Mouse (Mus musculus) frontal cortex, postnatal 14 days (tissue): ENCODE results near the gene Tmem129.

Source experiments
- DNase-seq, 2 experiments: peaks; one replicate each; pipeline ENCODE4 v3.0.0; 2022; ENCODE audit warnings: low spot score in 2 of 2

The Tmem129 gene

GRCm38 (mm10) chr5:33657787-33658663, at the start of gene Tmem129, which contains the start of gene Tacc3:
TSS of gene Tmem129 (minus strand) at chr5:33658416.
TSS of gene Tacc3 (plus strand) at chr5:33658128.
- peak; percentile 96 to 98 for DNase-seq

DNA sequence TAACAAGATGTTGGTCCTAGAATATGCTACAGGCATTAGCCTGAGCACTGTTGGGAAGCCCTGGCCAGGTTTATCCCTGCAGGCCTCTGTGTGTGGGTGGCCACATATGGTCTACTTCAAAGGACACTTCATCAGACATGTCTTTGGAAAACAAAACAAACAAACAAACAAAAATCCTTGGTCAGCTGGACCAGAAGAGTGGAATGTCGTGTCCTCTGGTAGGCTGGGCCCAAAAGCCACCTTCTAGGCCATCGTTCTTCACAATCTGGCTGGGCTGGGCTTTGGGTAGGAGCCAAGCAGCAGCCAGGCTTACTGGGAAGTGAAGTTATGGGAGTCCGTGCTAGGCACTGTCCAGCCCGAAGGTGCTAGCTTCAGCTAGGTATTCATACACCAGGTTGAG, 48.9 kb upstream of the Tmem129 start:
- no peak for DNase-seq

- no peak for DNase-seq
Measured at GRCm38 (mm10) chr5:33706350-33706629, 48.1 kb upstream of the Tmem129 start.

- DNase-seq = no peak
Measured at GRCm38 (mm10) chr5:33705612-33706349, 47.6 kb upstream of the Tmem129 start.

DNA sequence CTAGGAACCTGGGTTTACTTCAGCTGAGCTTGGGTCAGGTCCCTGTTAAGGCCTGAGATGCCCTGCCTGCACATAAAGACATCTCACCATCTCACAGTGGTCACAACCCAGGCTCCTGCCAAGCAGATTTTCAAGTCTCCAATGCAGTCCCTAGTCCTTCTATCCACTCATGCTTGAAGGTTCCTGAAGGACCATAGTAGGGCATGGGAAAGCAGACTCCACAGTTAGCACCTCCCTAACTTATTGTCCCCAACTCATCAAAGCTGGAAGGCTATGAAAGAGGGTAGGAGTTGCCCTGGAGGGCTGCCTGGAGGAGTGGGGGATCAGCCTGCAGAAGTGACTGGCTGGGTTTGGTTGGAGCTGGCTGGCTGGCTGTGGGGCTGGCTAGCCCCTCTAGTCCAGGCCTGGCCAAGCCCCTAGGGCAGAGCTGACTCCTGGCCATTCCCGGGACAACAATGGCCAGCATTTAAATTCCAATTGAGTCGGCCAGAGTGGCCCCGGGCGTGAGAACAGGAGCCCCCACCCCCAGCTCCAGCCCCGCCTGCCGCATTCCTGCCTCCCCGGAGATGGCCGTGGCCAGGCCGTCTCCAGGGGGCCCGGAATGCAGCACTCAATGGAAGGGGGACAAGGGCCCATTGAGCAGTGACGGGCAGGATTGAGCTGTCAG, 46.9 kb upstream of the Tmem129 start:
- DNase-seq = peak in 1 of 2 experiments; percentile 67

DNA sequence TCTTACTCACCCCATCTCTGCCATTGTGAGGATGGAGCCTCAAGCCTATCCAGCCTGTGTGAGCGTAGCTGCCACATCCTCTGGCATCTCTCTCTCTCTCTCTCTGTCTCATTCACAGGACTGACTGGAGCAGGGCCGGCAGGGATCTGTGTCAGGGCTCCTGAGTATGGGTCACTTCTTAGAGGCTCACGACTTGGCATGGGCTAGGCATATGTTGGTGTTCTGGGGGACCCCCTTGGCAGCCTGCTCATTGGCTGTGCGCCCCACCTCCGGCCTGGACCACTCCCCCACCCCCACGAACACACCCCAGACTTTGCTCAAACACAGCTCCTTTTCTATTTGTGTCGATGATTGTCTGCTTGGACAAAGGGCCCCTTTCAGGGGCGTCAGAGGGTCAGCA, 45.8 kb upstream of the Tmem129 start:
- DNase-seq = no peak

GRCm38 (mm10) chr5:33701832-33702231, 43.6 kb upstream of the Tmem129 start:
- DNase-seq = no peak

- no peak for DNase-seq
Measured at GRCm38 (mm10) chr5:33700010-33700409, 41.8 kb upstream of the Tmem129 start.

DNA sequence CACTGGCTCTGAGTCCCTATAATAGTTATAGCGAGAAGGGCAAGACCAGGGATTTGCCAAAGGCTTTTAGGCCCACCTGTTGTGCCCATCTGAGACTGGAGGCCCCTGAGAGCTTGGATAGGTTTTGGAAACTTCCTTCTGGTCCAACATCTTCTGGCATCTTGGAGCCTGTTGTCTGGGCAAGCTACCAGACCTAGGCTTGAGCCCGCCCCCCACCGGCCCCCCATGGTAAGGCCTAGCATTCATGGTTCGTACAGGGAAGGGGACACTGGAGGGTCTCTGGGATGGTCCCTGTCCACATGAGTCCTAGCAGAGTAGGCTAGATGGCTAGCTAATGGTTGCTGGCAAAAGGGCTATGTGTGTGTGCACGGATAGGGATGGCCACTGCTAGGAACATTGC, 40.5 kb upstream of the Tmem129 start:
- DNase-seq = no peak

- DNase-seq = peak in 1 of 2 experiments; percentile 53
Measured at GRCm38 (mm10) chr5:33697947-33698512, 39.8 kb upstream of the Tmem129 start.

DNA sequence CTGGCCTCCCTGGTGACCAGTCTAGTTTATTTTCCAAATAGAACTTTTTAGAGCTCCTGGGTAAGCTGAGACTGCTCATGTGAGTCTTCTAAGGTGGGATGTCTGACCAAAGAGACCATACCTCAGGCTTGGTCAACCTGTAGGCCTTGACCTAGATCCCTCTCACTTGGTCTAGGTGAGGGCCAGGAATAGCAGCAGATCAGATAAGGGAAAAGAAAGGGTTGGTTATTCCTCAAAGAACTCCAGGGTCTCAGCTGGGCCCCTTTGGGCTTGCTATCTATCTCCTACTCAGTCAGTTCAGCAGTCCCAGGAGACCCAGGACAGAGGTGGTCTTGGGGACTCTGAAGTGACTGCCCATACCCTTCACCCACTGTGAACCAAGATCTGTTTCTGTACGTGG, 39.3 kb upstream of the Tmem129 start:
- no peak for DNase-seq

- no peak for DNase-seq
Measured at GRCm38 (mm10) chr5:33696430-33696829, 38.2 kb upstream of the Tmem129 start.

- DNase-seq = no peak
Measured at GRCm38 (mm10) chr5:33695718-33696121, 37.5 kb upstream of the Tmem129 start.

DNA sequence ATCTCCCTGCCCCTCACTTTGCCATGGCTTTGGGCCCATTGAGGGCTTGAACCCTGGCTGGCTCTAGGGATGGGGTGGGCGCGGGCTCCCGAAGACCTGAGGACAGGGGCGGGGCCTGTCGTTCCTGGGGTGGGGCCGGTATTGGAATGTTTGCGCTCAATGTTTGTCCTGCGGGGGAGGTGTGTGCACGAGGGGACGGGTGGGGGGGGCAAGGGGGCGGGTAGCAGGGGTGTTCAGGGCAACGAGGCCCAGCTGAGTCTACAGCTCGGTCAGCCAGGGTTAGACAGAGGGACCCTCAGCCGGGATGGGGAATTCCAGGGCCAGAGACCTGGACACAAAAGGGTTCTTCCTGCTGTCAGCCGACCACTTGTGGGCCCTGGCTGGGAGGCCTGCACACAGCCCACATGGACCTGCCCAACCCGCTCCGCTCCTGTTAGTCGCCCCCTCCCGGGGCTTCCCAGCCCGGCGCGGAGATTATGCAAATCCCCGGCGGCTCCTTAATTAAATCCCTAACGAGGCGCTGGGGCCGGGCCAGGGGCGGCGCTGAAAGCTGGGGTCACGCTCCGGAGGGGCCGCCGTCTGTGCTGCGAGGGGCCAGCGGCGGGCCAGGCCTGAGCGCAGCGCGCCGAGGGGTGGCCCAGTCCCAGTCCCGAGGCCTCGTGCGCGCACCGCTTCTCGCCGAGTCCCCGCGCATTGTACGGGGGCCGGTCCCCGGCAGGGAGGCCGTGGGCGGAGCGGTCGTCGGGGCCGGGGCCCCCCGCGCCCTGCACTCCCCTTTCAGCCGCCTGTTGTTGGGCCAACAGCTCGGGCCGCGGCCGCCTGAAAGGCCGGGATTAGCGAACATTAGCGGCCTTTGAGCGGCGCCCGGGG, 36.9 kb upstream of the Tmem129 start:
- DNase-seq = peak; percentile 25 to 48

DNA sequence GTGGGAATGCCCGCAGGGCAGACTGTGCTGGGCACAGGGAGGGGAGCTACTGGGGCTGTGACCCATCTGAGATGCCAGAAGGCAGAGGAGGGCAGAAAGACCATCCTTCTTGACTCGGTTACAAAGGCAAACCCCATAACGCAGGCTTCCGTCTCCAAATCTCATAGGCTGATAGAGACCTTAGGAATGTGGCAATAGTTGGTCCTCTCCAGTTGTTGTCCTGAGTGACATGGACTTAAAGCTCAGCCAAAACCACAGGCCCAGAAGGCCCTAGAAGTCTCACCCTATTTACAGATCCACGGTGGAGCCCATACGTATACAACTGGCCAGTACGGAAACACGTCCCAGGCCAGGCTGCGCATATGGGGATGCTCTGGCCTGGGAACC, 36.2 kb upstream of the Tmem129 start:
- DNase-seq = no peak

DNA sequence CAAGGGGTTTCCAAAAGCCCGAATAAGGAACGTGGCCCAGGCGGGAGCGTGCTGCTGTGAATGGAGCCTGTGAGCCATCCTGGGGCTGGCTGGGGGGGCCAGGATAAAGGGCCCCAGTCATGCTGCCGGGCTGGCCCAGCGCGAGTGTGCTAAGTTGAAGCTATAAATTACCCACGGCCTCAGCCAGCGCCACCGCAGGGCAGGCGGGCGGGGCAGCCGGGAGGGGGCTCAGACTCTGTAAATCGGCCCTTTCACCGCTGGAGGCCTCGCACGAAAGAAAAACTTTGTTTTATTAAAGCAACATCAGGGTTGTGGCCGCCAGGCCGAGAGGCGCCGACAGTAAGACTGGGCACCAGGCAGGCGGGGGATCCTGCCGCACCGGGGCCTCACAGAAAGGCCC, 34.2 kb upstream of the Tmem129 start:
- no peak for DNase-seq

DNA sequence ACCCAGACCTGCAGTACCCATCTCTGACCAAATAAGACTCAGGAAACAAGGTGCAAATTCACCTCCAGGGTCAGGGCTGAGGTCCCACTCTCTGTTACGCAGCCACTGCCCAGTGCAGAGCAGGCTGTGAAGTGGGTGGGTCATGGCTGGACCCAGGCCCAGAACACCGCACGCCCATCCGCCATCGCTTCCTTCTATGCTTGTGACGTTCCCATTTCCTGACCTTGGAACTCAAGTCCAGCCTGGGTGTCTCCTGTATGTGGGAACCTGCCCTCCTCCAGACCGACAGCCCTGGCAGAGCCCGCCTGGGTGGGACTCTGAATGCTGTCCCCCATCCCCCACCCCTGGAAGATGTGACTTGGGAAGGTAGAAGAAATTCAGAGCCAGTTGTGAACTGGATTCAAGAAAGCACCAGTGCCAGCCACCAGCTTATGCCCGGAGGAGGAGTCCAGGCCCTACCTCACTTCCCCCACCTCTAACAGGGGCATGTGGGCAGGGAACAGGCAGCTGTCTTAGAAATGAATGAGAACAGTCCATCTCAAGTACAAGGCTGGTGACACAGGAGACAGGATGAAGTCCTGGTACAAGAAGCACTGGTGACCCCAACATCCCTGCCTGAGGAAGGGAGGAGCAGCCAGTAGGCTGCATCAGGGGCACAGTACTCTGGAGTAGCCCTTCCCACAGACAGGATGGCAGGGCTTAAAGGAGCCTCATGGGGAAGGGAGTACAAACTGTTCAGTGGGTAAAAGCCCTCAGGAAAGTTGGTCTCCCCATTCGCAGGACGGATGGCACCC, 31.8 kb upstream of the Tmem129 start:
- no peak for DNase-seq

GRCm38 (mm10) chr5:33689221-33689844, 31.1 kb upstream of the Tmem129 start:
- no peak for DNase-seq

DNA sequence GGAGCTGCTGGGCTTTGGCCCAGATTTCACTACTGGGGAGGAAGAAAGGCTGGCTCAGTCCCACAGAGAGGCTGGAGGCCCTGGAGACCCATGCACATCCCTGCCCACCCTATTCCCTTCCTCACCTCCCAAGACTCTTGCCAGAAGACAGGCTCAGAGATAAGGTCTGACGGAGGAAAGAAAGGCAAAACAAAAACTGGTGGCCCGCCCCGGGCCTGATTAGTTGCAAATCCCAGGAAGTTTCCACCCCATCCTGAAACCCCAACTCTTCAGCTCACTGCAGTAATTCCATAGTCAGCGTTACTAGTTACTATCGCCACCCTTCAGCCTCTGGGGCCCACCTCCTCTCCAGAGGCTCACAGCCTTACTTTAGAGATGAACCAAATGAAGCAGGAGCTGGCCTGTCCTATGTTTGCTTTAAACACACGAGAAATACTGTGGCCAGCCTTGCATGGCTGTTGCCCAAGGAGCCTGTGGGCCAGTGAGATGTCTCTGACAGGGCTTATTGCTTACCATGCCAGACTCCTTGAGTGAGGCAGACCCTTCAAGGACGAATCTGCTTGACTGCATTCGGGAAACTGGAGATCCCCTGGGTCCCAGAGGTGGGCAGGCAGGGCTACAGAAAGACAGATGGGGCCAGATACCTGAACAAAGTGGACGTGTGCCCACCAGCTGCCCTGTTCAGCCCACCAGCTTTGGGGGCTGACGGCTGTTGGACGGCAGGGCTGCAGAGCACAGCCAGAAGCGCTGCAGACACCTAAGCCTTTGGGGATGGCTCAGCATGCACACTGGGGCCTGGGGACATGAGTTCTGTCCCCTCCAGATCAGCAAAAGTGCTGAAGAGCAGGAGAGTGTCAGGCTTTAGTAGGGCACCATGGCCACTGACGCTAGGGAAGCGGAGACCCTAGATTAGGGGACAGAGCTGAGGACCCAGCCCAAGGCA, 30.3 kb upstream of the Tmem129 start:
- DNase-seq = no peak
